Mouse (Mus musculus) forebrain, embryonic 11.5 days (tissue): Measurements from ENCODE around the gene Gps2. TPM values are rescaled to one million over a fixed set of nuclear protein-coding genes. Genes with fewer than 3 reads are reported as not detected.

ENCODE experiments used
- ATAC-seq: fragments of 200-750 bp; cut with Nextera tagmentation; replicated peaks from 2 replicates; pipeline ENCODE4 v1.8.0; 2017; ENCODE audit warnings: moderate TSS enrichment; ENCODE audit not compliant: low FRiP score
- DNase-seq: peaks from one replicate; pipeline ENCODE4 v3.0.0-alpha.2; 2017; ENCODE audit warnings: low spot score
- H3K27ac ChIP-seq: fragments of 300-500 bp; sonication (generic); 2 replicates; pipeline ENCODE4 v1.5.1; 2014; ENCODE audit warnings: low read depth, low read length
- H3K27me3 ChIP-seq: fragments of 300-500 bp; sonication (generic); 2 replicates; pipeline ENCODE4 v1.6.1; 2014; ENCODE audit warnings: mild to moderate bottlenecking, low read length, mixed read lengths; ENCODE audit not compliant: control insufficient read depth, insufficient read depth
- H3K36me3 ChIP-seq: fragments of 300-500 bp; sonication (generic); 2 replicates; pipeline ENCODE4 v1.6.1; 2014; ENCODE audit warnings: mild to moderate bottlenecking, low read length, moderate library complexity, mixed read lengths; ENCODE audit not compliant: control insufficient read depth, insufficient read depth
- H3K4me1 ChIP-seq: fragments of 300-500 bp; sonication (generic); replicated peaks from 2 replicates; pipeline ENCODE4 v1.6.1; 2014; ENCODE audit warnings: low read length, mixed read lengths; ENCODE audit not compliant: control insufficient read depth, insufficient read depth
- H3K4me2 ChIP-seq: fragments of 300-500 bp; sonication (generic); 2 replicates; pipeline ENCODE4 v1.6.1; 2014; ENCODE audit warnings: low read depth, mild to moderate bottlenecking, low read length, moderate library complexity, mixed read lengths; ENCODE audit not compliant: severe bottlenecking
- H3K4me3 ChIP-seq: fragments of 300-500 bp; sonication (generic); 2 replicates; pipeline ENCODE4 v1.5.1; 2014; ENCODE audit warnings: low read depth, low read length
- H3K9ac ChIP-seq: fragments of 300-500 bp; sonication (generic); 2 replicates; pipeline ENCODE4 v1.6.1; 2014; ENCODE audit warnings: low read length
- H3K9me3 ChIP-seq: fragments of 300-500 bp; sonication (generic); 2 replicates; pipeline ENCODE4 v1.6.1; 2016; ENCODE audit warnings: low read length, mixed read lengths; ENCODE audit not compliant: control insufficient read depth
- WGBS: fragments of 180-500 bp; shearing (Covaris S2); extraction: QIAGEN DNeasy Blood & Tissue Kit; methylation state at CpG from one replicate; pipeline ENCODE4 v1.1.7; 2014; 5-methylcytosine and 5-hydroxymethylcytosine counted together
- polyA plus RNA-seq: library from polyadenylated mRNA; unstranded; fragments of >200 nt; fragmentation: Nextera tagmentation; extraction: Ambion mirVana; gene quantifications from 2 replicates; pipeline ENCODE4 v1.2.1, GENCODE M21; 2014

Gps2 gene
- 99.2 and 106 TPM in 2 replicates for polyA plus RNA-seq

DNA sequence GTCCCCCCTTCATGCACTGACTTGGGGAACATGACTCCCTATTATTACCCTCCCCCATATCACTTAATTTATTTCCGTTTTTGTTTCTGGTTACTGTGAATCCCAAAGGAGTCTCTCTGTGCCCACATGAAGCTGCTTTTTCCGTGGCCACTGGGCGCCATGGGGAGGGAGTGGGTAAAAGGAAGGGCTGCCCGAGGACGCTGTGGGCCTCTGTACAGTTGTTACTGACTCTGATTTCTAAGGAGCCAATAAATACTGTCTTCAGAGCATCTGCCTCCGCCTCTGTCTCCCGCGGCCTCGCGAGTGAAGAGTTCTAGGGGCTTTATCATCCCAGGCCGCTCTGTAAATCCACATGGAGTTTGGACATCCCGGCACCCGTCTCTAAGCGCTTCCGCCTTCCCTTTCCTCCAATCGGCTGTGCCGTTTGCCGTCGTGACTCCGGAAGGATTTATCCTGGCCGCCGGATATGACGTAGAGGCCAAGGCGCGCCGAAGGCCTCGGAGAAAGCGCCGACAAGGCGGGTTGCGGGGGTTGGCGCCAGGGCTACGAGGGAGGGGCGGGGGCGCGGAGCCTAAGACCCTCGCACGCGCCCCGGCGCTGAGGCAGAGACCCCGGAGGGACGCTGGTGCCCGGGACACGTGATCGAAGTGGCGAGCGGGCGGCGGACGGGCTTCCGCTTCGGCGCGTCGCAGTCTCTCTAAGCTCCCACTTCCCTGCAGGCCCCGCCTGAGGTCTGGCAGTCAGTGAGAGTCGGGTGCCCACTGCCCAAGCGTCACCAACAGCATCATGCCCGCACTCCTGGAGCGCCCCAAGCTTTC lies at the start of gene Gps2:
TSS of gene Gps2 (plus strand) at position 335 of the 818 bp plus-strand sequence.
- H3K4me1 ChIP-seq: peaks cover 20% of the 10 kb centered on the region
- peak; percentile 86 for ATAC-seq

DNA sequence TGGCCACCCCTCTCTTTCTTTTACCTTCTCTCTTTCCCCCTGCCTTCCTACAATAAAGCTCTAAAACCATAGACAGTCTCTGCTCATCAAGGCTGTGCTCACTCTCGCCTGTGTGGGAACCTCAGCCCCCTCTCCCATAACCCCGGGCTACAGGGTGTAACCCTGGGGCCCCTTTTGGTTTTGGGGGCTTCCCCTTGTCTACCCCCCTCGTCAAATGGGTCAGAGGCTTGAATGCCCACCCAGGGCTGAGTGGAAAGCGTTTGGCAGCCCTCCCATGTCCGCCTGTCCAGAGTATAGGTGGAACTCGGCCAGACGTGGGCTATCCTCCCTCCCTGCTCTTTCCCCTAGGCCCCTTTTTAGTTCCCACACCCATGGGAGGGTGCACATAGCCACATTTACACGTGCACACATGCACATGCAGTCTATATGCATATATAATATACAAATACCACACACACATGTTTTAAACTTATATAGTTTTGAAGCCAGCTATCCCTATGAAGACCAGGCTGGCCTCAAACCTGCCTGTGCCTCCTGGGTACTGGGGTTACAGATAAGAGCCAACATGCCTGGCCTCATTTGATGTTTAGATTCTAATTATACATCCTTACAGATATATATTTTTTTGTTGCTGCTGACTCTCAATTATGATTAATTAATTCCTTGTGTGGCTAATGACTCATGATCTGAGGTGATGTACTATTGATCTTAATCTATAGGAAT lies 49.4 kb upstream of the Gps2 start:
- no peaks in the 10 kb centered on the region; the same call in 1 of the 2 replicates for H3K27me3 ChIP-seq
- no peak overlapping the region for H3K4me3 ChIP-seq
- no peaks in the 10 kb centered on the region for H3K4me1 ChIP-seq
- H3K4me2 ChIP-seq: no peak overlapping the region
- ATAC-seq (no peak), DNase-seq (no peak)
- WGBS: 66% methylated on average over 8 of the region's 8 CpGs
- no peaks in the 10 kb centered on the region for H3K9me3 ChIP-seq
- H3K36me3 ChIP-seq: no peaks in the 10 kb centered on the region
- no peak overlapping the region for H3K9ac ChIP-seq
- no peak overlapping the region for H3K27ac ChIP-seq

More for the DNA sequence above, at the start of gene Gps2:
- Histone ChIP-seq H3K9me3 (no peaks in the 10 kb centered on the region), H3K27me3 (no peaks in the 10 kb centered on the region), H3K9ac (peak within 1 kb of the TSS; percentile 89), H3K4me2 (peak within 1 kb of the TSS; percentile 99), H3K27ac (peak within 1 kb of the TSS; percentile 69), H3K4me3 (peak within 1 kb of the TSS; percentile 91), H3K36me3 (peaks cover 35% of the 10 kb centered on the region)
- peak; percentile 94 for DNase-seq
- WGBS: 3% methylated on average over 61 of the region's 61 CpGs

DNA sequence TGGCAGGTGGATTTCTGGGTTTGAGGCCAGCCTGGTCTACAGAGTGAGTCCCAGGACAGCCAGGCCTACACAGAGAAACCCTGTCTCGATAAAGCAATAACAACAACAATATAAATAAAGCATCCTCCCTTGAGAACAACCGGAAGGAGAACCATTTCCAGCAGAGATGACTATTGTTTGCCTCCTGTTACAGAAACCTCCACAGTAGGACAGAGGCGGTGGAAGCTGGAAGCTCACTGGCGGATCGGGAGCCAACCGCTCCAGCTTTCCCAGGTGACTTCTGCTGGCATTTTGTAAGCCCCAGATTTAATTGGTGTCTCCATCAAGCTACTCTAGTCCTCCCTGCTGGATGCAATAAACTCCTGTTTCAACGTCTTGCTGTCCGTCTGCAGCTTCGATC lies 48.1 kb upstream of the Gps2 start:
- Histone ChIP-seq H3K9ac (no peak overlapping the region), H3K4me2 (no peak overlapping the region), H3K9me3 (no peaks in the 10 kb centered on the region), H3K36me3 (no peaks in the 10 kb centered on the region), H3K27ac (no peak overlapping the region), H3K27me3 (no peaks in the 10 kb centered on the region), H3K4me3 (no peak overlapping the region), H3K4me1 (no peaks in the 10 kb centered on the region)
- no peak for ATAC-seq
- DNase-seq: no peak
- WGBS: 88% methylated on average over 9 of the region's 9 CpGs

DNA sequence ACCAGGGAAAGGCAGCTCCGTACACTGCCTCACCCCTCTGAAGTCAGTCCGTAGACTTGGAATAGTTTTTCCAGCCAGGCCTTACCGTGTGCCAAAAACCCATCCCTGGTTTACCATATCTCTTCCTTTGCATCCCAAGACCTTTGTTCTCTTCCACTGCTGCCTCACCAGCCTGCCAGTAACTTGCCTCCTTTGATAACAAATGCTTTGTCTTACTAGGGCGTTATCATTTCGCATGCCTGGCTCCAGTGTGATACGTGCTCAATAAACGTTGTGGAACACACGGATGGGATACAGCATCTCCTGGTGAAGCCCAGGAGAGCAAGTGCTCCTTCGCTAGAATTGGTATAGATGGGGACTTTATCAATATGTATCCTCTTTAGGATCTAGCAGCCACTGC lies 46.4 kb upstream of the Gps2 start:
- Histone ChIP-seq H3K4me1 (no peaks in the 10 kb centered on the region), H3K27me3 (no peaks in the 10 kb centered on the region), H3K4me3 (no peak overlapping the region), H3K36me3 (no peaks in the 10 kb centered on the region), H3K9ac (no peak overlapping the region), H3K4me2 (no peak overlapping the region), H3K27ac (no peak overlapping the region), H3K9me3 (no peaks in the 10 kb centered on the region)
- WGBS: 76% methylated on average over 9 of the region's 9 CpGs
- no peak for DNase-seq
- ATAC-seq: no peak

DNA sequence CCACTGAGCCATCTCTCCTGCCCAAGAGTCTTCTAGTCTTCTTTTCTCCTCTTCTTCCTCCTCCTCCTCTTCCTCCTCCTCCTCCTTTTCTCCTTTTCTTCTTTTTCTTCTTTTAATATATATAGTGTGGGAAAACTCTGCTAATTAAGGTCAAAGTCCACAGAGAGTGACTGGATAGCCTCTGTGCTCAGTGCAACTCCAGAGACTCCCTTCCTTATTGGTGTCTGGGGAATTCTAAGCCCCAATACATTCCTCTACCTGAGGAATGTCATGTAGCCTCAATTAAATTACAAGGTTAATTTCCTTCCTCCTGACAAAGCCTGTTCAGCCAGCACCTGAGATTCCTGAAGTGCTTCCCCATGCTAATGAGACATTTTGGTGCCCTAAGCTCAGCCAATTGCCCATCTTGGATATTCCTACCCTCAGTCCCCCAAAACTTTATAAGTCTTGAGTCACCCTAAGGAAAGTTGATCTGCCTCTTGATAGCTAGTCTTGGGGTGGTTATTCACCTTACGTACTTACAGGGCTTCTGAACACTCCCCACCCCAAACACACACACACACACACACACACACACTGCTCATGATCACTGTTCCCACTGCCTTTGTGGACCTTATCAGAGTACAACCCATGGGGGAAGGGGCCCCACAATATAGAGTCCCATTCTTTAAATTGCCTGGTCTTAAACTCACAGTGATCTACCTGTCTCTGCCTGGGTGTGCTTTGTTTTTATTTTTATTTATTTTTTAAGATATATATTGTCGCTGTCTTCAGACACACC lies 43.2 kb upstream of the Gps2 start:
- Histone ChIP-seq H3K27me3 (no peaks in the 10 kb centered on the region), H3K4me3 (no peak overlapping the region), H3K27ac (no peak overlapping the region), H3K9me3 (no peaks in the 10 kb centered on the region), H3K9ac (no peak overlapping the region), H3K36me3 (no peaks in the 10 kb centered on the region), H3K4me2 (no peak overlapping the region), H3K4me1 (no peaks in the 10 kb centered on the region)
- 90% methylated on average over 2 of the region's 2 CpGs for WGBS
- no peak for DNase-seq
- no peak for ATAC-seq

DNA sequence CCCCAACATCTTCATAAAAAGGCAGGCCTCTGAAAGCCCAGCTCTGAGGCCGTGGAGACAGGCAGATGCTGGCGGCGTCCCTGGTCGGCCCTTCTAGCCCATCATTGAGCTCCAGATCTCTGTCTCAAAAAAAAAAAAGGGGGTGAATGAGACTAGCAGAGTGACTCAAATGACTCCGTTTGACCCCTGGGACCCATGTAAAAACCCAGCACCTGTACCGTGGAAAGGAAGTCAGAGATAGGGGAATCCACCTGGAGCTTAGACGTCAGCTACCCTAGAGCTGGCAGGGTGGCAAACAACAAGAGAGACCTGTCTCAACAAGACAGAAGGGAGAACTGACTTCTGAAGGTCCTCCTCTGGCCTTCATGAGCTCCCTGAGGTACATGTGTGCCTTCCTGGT lies 41.9 kb upstream of the Gps2 start:
- Histone ChIP-seq H3K4me3 (no peak overlapping the region), H3K9me3 (no peaks in the 10 kb centered on the region), H3K9ac (no peak overlapping the region), H3K4me1 (no peaks in the 10 kb centered on the region), H3K27me3 (no peaks in the 10 kb centered on the region), H3K36me3 (no peaks in the 10 kb centered on the region), H3K4me2 (no peak overlapping the region), H3K27ac (no peak overlapping the region)
- 90% methylated on average over 7 of the region's 7 CpGs for WGBS
- ATAC-seq (no peak), DNase-seq (no peak)

DNA sequence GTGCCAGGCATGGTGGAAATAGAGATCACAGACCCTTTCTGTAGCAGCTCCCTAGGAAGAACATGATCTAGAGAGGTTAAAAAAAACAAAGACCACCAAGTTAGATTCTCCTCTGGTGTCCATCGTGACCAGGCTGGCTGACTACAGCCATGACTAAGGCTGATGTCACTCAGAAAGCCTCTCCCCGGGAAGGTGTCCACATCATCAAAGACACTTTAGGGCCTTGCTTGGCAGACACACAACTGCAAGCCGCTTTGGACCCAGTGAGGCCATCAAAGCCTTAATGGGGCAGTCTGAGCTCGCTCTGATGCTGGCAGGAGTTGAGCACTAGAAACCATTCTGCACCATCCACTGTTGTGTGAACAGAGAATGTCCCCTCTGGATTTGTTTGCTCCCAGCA lies 41.2 kb upstream of the Gps2 start:
- no peaks in the 10 kb centered on the region for H3K36me3 ChIP-seq
- H3K4me1 ChIP-seq: peaks cover 3% of the 10 kb centered on the region; the same call in 1 of the 2 replicates
- DNase-seq (no peak), ATAC-seq (no peak)
- H3K9ac ChIP-seq: no peak overlapping the region
- H3K4me3 ChIP-seq: no peak overlapping the region
- WGBS: 89% methylated on average over 4 of the region's 4 CpGs
- H3K27me3 ChIP-seq: no peaks in the 10 kb centered on the region
- no peaks in the 10 kb centered on the region for H3K9me3 ChIP-seq
- H3K27ac ChIP-seq: no peak overlapping the region
- H3K4me2 ChIP-seq: no peak overlapping the region

DNA sequence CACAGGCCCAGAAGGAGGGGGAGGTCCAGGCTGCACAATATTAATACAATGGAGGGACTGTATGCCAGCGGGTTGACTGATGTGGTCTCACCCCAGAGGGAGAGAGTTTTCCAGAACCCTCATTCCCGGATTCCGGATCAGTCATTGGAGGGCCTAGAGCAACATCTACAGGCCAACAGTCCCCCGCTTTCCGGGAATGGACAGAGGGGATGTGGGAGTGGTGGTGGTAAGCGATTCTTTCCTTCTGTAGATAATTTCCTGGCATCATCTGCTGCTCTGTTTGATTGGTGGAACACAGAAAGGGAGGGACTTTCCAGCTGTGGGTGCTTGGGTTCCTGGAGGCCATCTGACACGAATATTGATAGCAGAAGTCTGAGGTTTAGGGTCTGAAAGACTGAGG lies 37.5 kb upstream of the Gps2 start:
- ATAC-seq (no peak), DNase-seq (no peak)
- H3K27me3 ChIP-seq: no peaks in the 10 kb centered on the region; the same call in 1 of the 2 replicates
- H3K4me2 ChIP-seq: no peak overlapping the region
- H3K36me3 ChIP-seq: no peaks in the 10 kb centered on the region
- H3K4me3 ChIP-seq: no peak overlapping the region
- H3K4me1 ChIP-seq: peaks cover 3% of the 10 kb centered on the region; the same call in 1 of the 2 replicates
- no peak overlapping the region for H3K27ac ChIP-seq
- WGBS: 78% methylated on average over 7 of the region's 7 CpGs
- H3K9me3 ChIP-seq: no peaks in the 10 kb centered on the region
- no peak overlapping the region for H3K9ac ChIP-seq
